Mouse (Mus musculus) stomach, postnatal 0 days (tissue): Measurements from ENCODE around the gene Magi1.

Experiments used
- CTCF ChIP-seq: IDR thresholded peaks from 2 replicates; pipeline ENCODE4 v1.5.1; 2016; ENCODE audit warnings: antibody characterized with exemption, low read depth, mild to moderate bottlenecking, moderate library complexity
- EP300 ChIP-seq: optimal IDR thresholded peaks from 2 replicates; pipeline ENCODE3; 2016; ENCODE audit warnings: antibody characterized with exemption

- TF ChIP-seq CTCF, result no peak
- no peak for TF ChIP-seq EP300
Measured at GRCm38 (mm10) chr6:94145430-94146205, 138.1 kb downstream of the Magi1 start.
